ENCODE assay signal across 9 mouse cellular contexts in the genomic region with DNA sequence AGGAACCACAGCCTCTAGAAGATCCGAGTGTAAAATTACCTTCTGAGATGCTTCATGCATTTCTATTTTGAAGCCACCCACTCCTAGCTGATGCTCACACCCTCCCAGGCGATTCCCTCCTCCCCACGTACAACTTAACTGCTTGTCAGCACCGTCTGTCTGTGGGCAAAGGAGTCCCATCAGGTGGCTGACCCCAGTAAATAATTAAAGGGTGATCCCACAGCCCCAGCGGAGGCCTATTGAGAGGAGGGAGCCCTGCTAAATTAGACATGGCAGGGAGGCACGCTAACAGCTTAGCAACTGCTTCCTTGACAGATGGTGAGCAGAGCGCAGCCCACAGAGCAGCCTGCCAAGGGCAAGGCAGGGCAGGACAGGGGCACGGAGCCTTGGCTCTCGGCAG. TPM values are rescaled to one million over a fixed set of nuclear protein-coding genes. Genes with fewer than 3 reads are reported as not detected.
DNase-seq lines count a peak whose midpoint lies in the region; ATAC-seq and TF ChIP-seq lines count a peak whose summit lies in the region.
"Had no signal": no experiment of that assay in that cellular context is flagged by ENCODE, and none has a peak within 500 bp of the region (broad histone marks: within the 10 kb centered on the region; RNA-seq: fewer than 3 reads in every experiment).

No protein-coding gene starts in this region.

- WGBS in heart, embryonic 11.5 days (ENCODE audit: insufficient replicate concordance): 37% methylated on average over 9 of the region's 9 CpGs
- 14% methylated on average over 9 of the region's 9 CpGs for WGBS in hindbrain, embryonic 12.5 days
- WGBS in midbrain, postnatal 0 days: 24% methylated on average over 9 of the region's 9 CpGs

- no peak for DNase-seq in heart, adult 8-10 months (ENCODE audit: low spot score)
- DNase-seq in cerebellum, adult 9-11 months: peak; percentile 71
- DNase-seq in midbrain, postnatal 0 days (ENCODE audit: low spot score): peak; percentile 71
- no peak for DNase-seq in lung, postnatal 4 days
- DNase-seq in thymus, postnatal 10 days (ENCODE audit: low spot score in 2 of 2): no peak
- DNase-seq in kidney, postnatal 14 days: no peak

- H3K27ac ChIP-seq in heart, embryonic 11.5 days (ENCODE audit: low read depth, low read length): 0 out of 2 replicates have a peak overlapping the region, but pooled peaks have one; percentile 22
- H3K27ac ChIP-seq in hindbrain, embryonic 12.5 days: no peak overlapping the region; the same call in 1 of the 2 replicates
- H3K27ac ChIP-seq in midbrain, postnatal 0 days (ENCODE audit: low read depth, low read length): no peak overlapping the region
- H3K27ac ChIP-seq: limb, embryonic 13.5 days had no signal

- H3K4me2 ChIP-seq in heart, embryonic 11.5 days: no peak overlapping the region
- H3K4me2 ChIP-seq in hindbrain, embryonic 12.5 days (replicated peaks): no peak overlapping the region
- H3K4me2 ChIP-seq in midbrain, postnatal 0 days (ENCODE audit: low read depth, low read length, poor library complexity, severe bottlenecking): 0 out of 2 replicates have a peak overlapping the region, but pooled peaks have one; percentile 9
- H3K4me2 ChIP-seq: limb, embryonic 13.5 days had no signal

- H3K4me3 ChIP-seq in heart, embryonic 11.5 days (ENCODE audit: low read depth, low read length): no peak overlapping the region
- no peak overlapping the region for H3K4me3 ChIP-seq in hindbrain, embryonic 12.5 days
- no peak overlapping the region for H3K4me3 ChIP-seq in midbrain, postnatal 0 days (ENCODE audit: low read depth, low read length)
- H3K4me3 ChIP-seq: limb, embryonic 13.5 days had no signal

- no peak for ATAC-seq in heart, embryonic 11.5 days (replicated peaks; ENCODE audit: insufficient number of reproducible peaks, low FRiP score, low TSS enrichment)
- ATAC-seq in hindbrain, embryonic 12.5 days (ENCODE audit: low FRiP score): peak; percentile 74
- ATAC-seq in midbrain, postnatal 0 days (ENCODE audit: low FRiP score): no peak

- H3K36me3 ChIP-seq in heart, embryonic 11.5 days (ENCODE audit: control insufficient read depth, insufficient read depth, low read length): no peaks in the 10 kb centered on the region
- no peaks in the 10 kb centered on the region for H3K36me3 ChIP-seq in hindbrain, embryonic 12.5 days
- H3K36me3 ChIP-seq in midbrain, postnatal 0 days (ENCODE audit: insufficient read depth, low read length): no peaks in the 10 kb centered on the region
- H3K36me3 ChIP-seq: limb, embryonic 13.5 days had no signal

- no peak overlapping the region for H3K9ac ChIP-seq in heart, embryonic 11.5 days (ENCODE audit: low read depth, low read length)
- H3K9ac ChIP-seq in hindbrain, embryonic 12.5 days: 0 out of 2 replicates have a peak overlapping the region, but pooled peaks have one; percentile 5
- no peak overlapping the region for H3K9ac ChIP-seq in midbrain, postnatal 0 days (replicated peaks; ENCODE audit: low read length, poor library complexity, severe bottlenecking)
- H3K9ac ChIP-seq: limb, embryonic 13.5 days had no signal

- H3K27me3 ChIP-seq in heart, embryonic 11.5 days (ENCODE audit: control insufficient read depth, insufficient read depth, low read length): no peaks in the 10 kb centered on the region
- no peaks in the 10 kb centered on the region for H3K27me3 ChIP-seq in hindbrain, embryonic 12.5 days
- H3K27me3 ChIP-seq in midbrain, postnatal 0 days (ENCODE audit: insufficient read depth, low read length): no peaks in the 10 kb centered on the region
- H3K27me3 ChIP-seq: limb, embryonic 13.5 days had no signal

- no peak for TF ChIP-seq CTCF in midbrain, postnatal 0 days (IDR thresholded peaks at IDR 0.05)

- H3K4me1 ChIP-seq in heart, embryonic 11.5 days (ENCODE audit: control insufficient read depth, insufficient read depth, low read length): peaks cover 27% of the 10 kb centered on the region
- H3K4me1 ChIP-seq in hindbrain, embryonic 12.5 days: peaks cover 30% of the 10 kb centered on the region
- no peaks in the 10 kb centered on the region for H3K4me1 ChIP-seq in midbrain, postnatal 0 days (ENCODE audit: insufficient read depth, low read length)

- no peaks in the 10 kb centered on the region for H3K9me3 ChIP-seq in heart, embryonic 11.5 days (replicated peaks; ENCODE audit: control insufficient read depth, low read length)
- no peaks in the 10 kb centered on the region for H3K9me3 ChIP-seq in hindbrain, embryonic 12.5 days (replicated peaks)
- no peaks in the 10 kb centered on the region for H3K9me3 ChIP-seq in midbrain, postnatal 0 days (ENCODE audit: low read length)
- H3K9me3 ChIP-seq: limb, embryonic 13.5 days had no signal

RNA-seq across cellular contexts. Expression of a gene that starts 29.5 kb away (rescaled TPM):
- polyA plus RNA-seq in heart, embryonic 11.5 days (2014; fragmentation: Nextera tagmentation; extraction: Ambion mirVana): 4.4 and 4.6 TPM in 2 replicates
- total RNA-seq in heart, adult 8-10 months (2022): 1 to 10 TPM; 5.9 to 8.2 (median 6.5) TPM
- polyA plus RNA-seq in hindbrain, embryonic 12.5 days (2016; fragmentation: Nextera tagmentation; extraction: Ambion mirVana): 3.4 and 3.5 TPM in 2 replicates
- total RNA-seq in midbrain, postnatal 0 days (2014; rRNA removed): 33.7 and 38.1 TPM in 2 replicates
- 2.6 and 3.2 TPM in 2 replicates for polyA plus RNA-seq in midbrain, postnatal 0 days (2015; fragmentation: Nextera tagmentation; extraction: Ambion mirVana)

Comparison
In these comparisons a context has a peak if more than half of its experiments do, and no peak if none do; other contexts are left out.
1. DNase-seq: peak in cerebellum, adult 9-11 months (single experiment) and midbrain, postnatal 0 days (single experiment); none in heart, adult 8-10 months (single experiment), lung, postnatal 4 days (0 of 2), thymus, postnatal 10 days (0 of 2) and kidney, postnatal 14 days (single experiment).